Mouse (Mus musculus) urinary bladder, postnatal 0 days (tissue): Measurements from ENCODE around the gene Magel2. TPM values are rescaled to one million over a fixed set of nuclear protein-coding genes. Genes with fewer than 3 reads are reported as not detected.

Experiments
- polyA plus RNA-seq: library from polyadenylated mRNA; unstranded; fragments of >200 nt; fragmentation: Nextera tagmentation; extraction: Ambion mirVana; gene quantifications from 2 replicates; pipeline ENCODE4 v1.2.1, GENCODE M21; 2015

Gene Magel2
- polyA plus RNA-seq = 0.07 and 0.16 TPM in 2 replicates

GRCm38 (mm10) chr7:62376510-62377304 lies at the start of gene Magel2:
Gene Magel2, plus strand, starts transcription at chr7:62377010.

GRCm38 (mm10) chr7:62346269-62346668 lies 30.5 kb upstream of the Magel2 start, which contains the start of gene Ndn:
Gene Ndn, plus strand, starts transcription at chr7:62346569.

GRCm38 (mm10) chr7:62419493-62420360 lies 42.9 kb downstream of the Magel2 start, which contains the start of gene Mkrn3:
Gene Mkrn3, minus strand, starts transcription at chr7:62420139.

Other genes with a start within 250 kb of the Magel2 start
- 46.3 and 49.0 TPM in 2 replicates for gene Ndn, start 30.4 kb upstream of the Magel2 start, polyA plus RNA-seq
- 1.4 and 1.5 TPM in 2 replicates for gene Mkrn3, start 43.1 kb downstream of the Magel2 start, polyA plus RNA-seq
- 9.5 and 10.0 TPM in 2 replicates for gene Peg12, start 87.5 kb downstream of the Magel2 start, polyA plus RNA-seq